Mouse (Mus musculus) layer of hippocampus, adult 8-10 months (tissue): ENCODE measurements around the gene Hmgcr. TPM values are rescaled to one million over a fixed set of nuclear protein-coding genes. Genes with fewer than 3 reads are reported as not detected.
A peak's percentile ranks its signal among the peaks of the same experiment; 100 is the strongest.
"Not testable (repeated sequence)": the region's sequence is repeated elsewhere in the genome, so short reads cannot be mapped to it uniquely, and the experiment has no call there.

Experiments
- DNase-seq, 2 experiments: peaks; one replicate each; pipeline ENCODE4 v3.0.0; 2022; ENCODE audit warnings: low spot score in 2 of 2
- total RNA-seq, 4 experiments: library from RNA; stranded (reverse); gene quantifications; 2 replicates each; pipeline ENCODE4 v1.2.4; 2022

Gene Hmgcr
- total RNA-seq, 4 experiments from 2014 or later = 120 to 159 (median 138) TPM

DNA sequence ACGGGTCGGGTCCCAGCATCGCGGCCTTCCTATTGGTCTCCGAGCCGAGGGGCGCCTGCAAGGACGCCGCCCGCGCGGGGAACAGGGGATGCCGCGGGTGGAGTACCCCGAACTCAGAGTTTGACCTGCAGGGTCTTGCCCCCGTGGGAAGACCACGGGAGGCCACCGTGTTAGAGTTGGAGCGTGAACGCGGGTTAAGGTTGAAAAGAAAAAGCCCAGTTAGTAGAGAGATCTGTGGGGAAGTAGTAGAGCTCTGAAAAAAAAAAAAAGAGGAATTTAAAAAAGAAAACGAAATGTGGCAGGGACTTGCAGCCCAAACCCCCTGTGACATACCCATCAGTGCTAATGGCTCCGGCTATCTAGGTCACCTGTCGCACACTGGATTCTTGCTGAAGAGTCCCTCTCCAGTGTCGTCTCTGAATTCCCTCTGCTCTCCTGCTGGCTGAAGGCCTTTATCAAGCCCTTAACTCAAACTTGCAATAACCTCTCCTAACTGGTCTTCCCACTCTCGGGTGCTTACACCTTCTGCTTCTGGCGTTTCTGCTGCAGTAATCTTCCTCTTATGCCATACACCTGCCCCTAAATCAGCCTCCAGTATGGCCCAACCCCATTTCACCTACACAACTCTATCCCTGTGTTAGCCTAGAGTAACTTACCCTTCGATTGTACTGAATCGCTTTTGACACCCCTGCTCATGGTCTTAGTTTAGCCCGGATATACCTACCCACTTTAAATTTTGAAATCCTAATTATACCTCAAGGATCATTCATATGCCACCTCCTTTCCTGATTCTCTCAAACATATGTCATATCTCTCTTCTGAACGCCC lies 556 bp upstream of the Hmgcr start:
- no peak for DNase-seq

DNA sequence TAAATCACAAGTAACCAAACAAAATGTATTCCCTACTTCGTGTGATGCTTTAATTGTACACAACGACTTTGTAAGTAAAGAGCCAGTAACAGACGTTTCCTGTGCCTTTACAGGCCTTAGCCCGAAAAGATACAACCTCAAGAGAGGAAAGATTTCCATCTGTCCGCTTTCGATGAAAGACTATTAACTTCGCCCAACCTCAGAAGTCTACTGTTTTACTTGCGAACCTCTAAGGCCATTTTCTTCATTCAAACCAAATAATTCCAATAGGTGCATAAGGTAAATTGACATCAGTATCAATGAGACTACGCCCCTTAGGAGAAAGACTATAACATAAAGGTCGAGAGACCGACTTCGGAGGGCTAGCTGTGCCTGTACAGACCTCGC lies 724 bp downstream of the Hmgcr start:
- no peak for DNase-seq

DNA sequence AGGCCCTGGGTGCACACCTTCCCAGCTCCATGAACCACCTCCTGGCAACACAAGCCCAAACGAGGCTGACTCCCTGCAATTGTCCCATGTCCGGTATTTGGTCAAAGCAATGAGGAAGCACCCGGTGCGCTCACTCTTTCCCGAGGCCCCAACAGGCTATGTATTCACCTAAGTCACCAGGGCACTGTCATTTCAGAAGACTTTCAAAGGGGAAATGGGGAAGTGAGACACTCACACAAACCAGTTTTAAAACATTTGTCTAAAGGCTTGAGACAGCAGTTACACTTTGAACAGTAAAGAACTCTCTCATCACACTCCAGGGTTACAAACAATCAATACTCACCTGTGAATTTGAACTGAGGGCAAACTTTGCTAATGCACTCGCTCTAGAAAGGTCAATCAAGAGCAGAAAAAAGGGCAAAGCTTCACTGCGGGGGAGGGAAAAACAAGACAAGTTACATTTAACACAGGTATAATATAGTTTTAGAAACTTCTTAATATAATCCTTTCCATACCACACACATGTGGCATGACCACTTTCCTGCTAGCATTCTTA lies 6.2 kb downstream of the Hmgcr start:
- DNase-seq = no peak

DNA sequence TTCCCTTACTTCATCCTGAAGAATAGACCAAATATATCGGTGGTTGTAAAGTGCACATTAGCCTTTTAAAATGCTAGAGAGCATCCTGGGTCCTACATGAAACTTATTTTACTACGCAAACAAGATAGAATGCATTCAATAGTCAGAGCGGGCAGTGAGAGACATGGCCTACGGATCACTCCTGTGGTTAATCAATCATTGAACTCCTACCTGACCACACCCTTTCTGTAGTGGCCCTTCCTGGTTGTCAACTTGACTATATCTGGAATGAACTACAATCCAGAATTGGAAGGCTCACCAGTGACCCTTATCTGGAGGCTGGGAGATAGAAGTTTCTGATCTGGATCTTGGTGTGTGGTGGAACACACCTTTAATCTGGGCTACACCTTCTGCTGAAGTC lies 7.6 kb downstream of the Hmgcr start:
- not testable (repeated sequence) for DNase-seq

DNA sequence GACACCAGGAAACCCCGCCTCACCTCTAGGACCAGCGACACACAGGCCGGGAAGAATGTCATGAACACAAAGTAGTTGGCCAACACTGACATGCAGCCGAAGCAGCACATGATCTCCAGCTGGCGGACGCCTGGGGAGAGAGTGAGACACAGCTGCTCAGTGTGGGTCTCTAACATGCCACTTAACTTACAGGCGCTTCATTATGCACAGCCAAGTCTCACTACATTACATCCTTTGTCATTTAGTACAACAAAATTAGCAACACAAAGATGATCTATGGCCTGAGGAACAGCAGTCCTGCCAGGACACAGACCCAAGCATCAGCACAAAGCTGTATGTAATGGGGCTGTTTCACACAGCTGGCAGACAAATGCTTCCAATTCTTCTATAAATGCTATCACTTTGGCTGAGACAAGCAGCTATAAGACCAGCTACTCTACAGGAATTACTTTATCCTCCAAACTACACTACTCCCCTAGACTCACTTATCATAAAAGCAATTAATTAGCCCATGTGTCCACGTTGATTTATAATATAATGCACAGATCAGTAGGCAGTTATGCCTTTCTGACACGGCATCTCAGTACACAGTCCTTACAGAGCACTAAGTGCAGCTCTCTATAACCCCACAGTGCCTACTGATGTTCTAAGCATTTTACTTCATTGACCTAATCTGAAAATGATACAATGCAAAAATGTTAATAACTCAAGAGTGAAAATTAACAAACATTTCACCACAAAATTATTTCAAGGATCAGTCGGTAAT lies 10.5 kb downstream of the Hmgcr start:
- no peak for DNase-seq

DNA sequence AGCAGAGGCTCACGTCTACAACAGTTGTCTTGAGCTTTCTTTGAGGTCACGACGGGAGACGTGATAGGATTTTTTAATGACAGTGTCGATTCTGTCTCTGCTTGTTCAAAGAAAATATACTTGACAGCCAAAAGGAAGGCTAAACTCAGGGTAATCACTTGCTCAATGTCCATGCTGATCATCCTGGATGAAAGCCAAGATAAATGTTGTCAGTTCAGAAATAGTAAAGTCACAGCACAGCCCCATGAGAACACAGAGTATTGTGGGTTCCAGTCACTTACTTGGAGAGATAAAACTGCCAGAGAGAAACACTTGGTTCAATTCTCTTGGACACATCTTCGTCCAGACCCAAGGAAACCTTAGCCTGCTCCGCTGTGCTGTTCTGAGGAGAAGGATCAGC lies 11.8 kb downstream of the Hmgcr start:
- no peak for DNase-seq

DNA sequence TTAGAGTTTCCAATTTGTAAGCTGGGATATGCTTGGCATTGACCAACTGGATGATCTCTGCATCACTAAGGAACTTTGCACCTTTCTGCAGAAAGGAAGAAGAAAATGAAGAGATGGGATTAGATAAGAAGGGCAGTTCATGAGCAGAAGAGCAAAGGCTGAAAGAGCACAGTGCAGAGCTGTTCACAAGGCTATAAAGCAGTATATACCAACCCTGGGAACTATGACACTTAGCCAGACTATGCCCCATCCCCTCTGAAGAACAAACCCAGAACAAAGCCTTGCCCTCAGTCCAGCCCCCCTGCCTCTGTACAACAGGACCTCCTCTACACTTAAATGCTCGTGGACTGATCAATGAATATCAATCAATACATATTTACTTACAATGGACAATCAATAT lies 14.1 kb downstream of the Hmgcr start:
- no peak for DNase-seq

DNA sequence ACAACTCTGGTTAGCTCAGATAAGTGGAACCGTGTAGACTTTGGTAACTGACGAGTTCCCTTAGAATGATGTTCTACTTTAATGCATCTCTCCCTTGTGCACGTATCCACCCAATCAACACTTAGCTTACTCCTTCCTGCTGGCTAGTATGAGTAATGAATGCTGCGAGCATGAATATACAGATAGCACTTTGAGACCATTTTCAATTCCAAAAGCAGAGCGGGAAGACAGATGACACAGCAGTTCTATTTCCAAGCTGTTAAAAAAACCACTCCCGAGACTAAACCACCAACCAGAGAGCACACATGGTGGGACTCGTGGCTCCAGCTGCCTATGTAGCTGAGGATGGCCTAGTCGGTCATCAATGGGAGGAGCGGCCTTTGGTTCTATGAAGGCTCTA lies 17.7 kb downstream of the Hmgcr start:
- peak; percentile 28 to 32 for DNase-seq

DNA sequence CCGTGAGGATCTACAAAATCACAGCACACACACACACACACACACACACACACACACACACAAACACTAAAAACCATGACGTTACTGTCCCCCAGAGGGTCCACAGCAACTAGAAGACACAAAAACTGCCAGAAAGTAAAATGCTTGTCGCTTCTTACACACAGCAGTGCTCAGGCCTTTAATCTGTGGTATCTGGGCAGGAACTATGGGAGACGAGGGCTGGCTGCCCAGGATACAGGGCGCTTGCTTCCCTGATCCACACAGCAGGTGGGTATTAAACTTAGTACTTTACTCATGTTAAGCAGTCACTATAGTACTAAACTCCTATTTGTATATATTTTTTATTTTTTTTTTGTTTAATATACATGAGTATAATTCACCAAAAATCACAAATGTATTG lies 24.9 kb downstream of the Hmgcr start:
- no peak for DNase-seq

DNA sequence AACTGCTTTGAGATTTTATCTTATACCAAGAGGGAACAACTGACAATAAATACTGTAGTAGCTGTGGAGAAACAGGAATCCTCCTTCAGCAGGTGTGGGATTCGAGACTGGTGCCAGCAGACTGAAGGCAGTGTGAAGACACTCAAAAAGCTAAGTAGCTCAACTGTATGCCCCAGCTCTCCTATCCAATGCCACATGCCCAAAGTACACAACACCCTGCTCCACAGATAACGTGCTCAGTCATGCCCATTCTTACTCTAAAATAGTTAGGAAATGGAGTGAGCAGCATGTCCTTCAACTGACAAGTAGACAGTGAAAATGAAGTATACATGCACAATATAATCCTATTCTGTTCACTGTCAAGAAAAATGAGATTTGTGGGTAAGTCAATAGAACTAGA lies 26.6 kb downstream of the Hmgcr start:
- DNase-seq = no peak

DNA sequence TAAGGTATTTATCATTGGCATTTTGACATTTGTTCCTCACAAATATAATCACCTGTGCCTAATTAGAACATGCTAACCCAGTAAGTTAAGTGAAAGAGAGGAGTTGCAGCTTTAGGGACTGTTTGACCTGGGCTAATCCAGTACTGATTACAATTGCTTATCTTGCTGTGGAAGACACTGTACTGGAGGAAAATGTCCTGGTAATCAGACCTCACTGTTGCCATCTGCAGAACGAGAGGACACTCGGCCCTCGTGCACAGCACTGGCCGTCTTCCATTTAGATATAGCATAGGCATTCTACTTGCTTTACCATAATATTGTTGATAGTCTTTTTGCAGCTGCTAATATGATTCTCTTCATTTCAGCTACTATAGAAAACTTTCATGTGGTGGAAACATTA lies 40.3 kb downstream of the Hmgcr start:
- DNase-seq = no peak

DNA sequence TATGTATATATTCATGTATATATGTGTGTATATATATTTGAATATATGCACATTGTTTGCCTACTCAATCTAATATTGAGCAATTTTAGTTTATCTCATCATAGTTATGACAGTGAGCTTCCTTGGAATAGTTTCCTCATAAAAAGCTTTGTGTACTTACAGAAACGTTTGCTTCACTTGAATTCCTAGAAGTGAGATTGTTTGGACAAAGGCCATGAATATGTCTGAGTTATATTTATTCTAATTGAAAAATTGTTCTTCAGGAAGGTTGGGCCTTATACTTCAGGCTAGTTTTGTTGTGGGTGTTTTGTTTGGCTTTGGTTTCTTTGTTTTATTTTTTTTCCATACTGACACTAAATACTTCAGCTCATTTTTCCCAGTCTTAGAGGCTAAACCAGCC lies 49.8 kb downstream of the Hmgcr start:
- DNase-seq = no peak

DNA sequence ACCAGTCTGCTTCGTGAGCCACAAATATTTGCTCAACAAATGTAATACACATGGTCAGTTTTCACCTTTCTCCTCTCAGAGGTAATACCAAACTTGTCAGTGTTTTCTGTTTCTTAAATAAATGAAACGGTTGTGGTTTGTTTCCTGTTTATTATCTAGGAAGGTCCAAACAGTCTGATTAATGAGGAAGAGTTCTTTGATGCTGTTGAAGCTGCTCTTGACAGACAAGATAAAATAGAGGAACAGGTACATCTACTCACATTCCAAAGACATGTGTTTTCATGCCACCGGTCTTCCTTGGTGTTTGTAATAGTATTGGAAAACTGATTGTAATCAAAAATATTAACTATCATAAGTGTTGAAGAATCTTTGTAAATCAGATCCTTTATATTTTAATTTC lies 56.1 kb downstream of the Hmgcr start:
- no peak for DNase-seq

DNA sequence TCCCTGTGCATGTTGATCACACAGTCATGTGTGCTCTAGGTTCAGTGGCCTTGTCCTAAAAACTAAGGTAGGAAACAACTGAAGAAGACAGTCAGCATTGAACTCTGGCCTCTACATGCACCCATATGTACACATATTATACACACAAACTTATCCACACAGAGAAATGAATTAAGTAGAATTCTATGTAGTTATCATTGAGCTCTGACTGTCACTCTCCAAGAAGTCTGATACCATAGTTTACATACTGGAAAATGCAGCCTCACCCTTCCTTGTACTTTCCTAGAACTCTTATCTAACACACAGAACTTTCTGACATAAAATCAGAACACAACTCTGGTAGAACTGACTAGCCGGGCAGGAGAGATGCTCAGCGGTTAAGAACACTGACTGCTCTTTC lies 66.5 kb downstream of the Hmgcr start:
- no peak for DNase-seq

DNA sequence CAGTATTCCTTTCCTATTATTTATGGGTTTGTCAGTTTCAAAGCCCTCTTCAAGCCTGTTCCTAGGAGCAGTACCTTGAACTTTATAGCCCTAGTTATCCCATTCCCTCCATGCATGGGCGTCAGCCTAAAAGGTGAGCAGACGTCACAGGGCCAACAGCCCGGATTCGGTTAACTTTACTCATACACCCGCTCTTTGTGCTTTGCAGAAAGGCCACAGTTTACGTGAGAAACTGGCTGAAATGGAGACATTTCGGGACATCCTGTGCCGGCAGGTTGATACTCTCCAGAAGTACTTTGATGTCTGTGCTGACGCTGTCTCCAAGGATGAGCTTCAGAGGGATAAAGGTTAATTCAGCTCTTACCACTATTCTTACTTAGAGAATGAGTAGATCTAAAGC lies 71.6 kb downstream of the Hmgcr start:
- no peak for DNase-seq

Other genes with a start within 250 kb of the Hmgcr start
- gene Ankdd1b, start 199.7 kb downstream of the Hmgcr start, total RNA-seq = under 1 TPM in 2 of 4 experiments, not detected in 2; 0.47 to 0.66 TPM
- gene Gm17622, start 180.2 kb downstream of the Hmgcr start, total RNA-seq = not detected
- gene Polk, start 128.4 kb downstream of the Hmgcr start, total RNA-seq = 10 to 100 TPM; 12.3 to 15.6 (median 12.7) TPM
- 10 to 100 TPM; 62.5 to 83.2 (median 74.4) TPM for gene Col4a3bp, start 128.3 kb downstream of the Hmgcr start, total RNA-seq
- gene Ankrd31, start 77.3 kb upstream of the Hmgcr start, total RNA-seq = 1 to 10 TPM in 1 of 4 experiments, under 1 TPM in 3; 0.37 to 1.0 (median 0.42) TPM